Mouse (Mus musculus): ENCODE results near the gene Ap3s2. TPM values are rescaled to one million over a fixed set of nuclear protein-coding genes. Genes with fewer than 3 reads are reported as not detected.

Gene Ap3s2
- polyA plus RNA-seq (2016; fragmentation: Nextera tagmentation; extraction: Ambion mirVana) = 48.2 and 58.7 TPM in 2 replicates

GRCm38 (mm10) chr7:79920344-79920983, at the start of gene Ap3s2:
Ap3s2 (minus strand) TSS chr7:79920649.
- Histone ChIP-seq H3K4me3 (replicated peaks) (peak within 1 kb of the TSS; percentile 85), H3K9me3 (no peaks in the 10 kb centered on the region), H3K27me3 (no peaks in the 10 kb centered on the region), H3K4me1 (peaks cover 7% of the 10 kb centered on the region), H3K9ac (peak within 1 kb of the TSS; percentile 81), H3K27ac (peak within 1 kb of the TSS; percentile 79), H3K4me2 (peak within 1 kb of the TSS; percentile 56), H3K36me3 (replicated peaks) (peaks cover 3% of the 10 kb centered on the region; the same call in 1 of the 2 replicates)
- under 1% methylated on average over 34 of the region's 34 CpGs for WGBS
- ATAC-seq (ENCODE audit: low FRiP score) = peak; percentile 94

- no peak overlapping the region for H3K4me3 ChIP-seq (replicated peaks)
- H3K27ac ChIP-seq = no peak overlapping the region
- H3K4me1 ChIP-seq = no peaks in the 10 kb centered on the region
- H3K4me2 ChIP-seq = no peak overlapping the region
- no peak overlapping the region for H3K9ac ChIP-seq
- H3K36me3 ChIP-seq (replicated peaks) = no peaks in the 10 kb centered on the region
- no peaks in the 10 kb centered on the region for H3K9me3 ChIP-seq
- no peaks in the 10 kb centered on the region for H3K27me3 ChIP-seq
- 87% methylated on average over 6 of the region's 6 CpGs for WGBS
- ATAC-seq (ENCODE audit: low FRiP score) = no peak
Measured at GRCm38 (mm10) chr7:79968326-79968725, 47.9 kb upstream of the Ap3s2 start.

- no peak for ATAC-seq (ENCODE audit: low FRiP score)
- Histone ChIP-seq H3K4me3 (replicated peaks) (no peak overlapping the region), H3K27ac (no peak overlapping the region), H3K36me3 (replicated peaks) (no peaks in the 10 kb centered on the region), H3K27me3 (no peaks in the 10 kb centered on the region), H3K9ac (no peak overlapping the region), H3K4me2 (no peak overlapping the region), H3K4me1 (no peaks in the 10 kb centered on the region), H3K9me3 (no peaks in the 10 kb centered on the region)
- WGBS = 55% methylated on average over 1 of the region's 1 CpGs
Measured at GRCm38 (mm10) chr7:79961600-79961999, 41.2 kb upstream of the Ap3s2 start.

GRCm38 (mm10) chr7:79956131-79956530, 35.7 kb upstream of the Ap3s2 start:
- Histone ChIP-seq H3K4me3 (replicated peaks) (no peak overlapping the region), H3K9ac (no peak overlapping the region), H3K4me2 (no peak overlapping the region), H3K27ac (no peak overlapping the region), H3K4me1 (no peaks in the 10 kb centered on the region), H3K36me3 (replicated peaks) (no peaks in the 10 kb centered on the region), H3K27me3 (no peaks in the 10 kb centered on the region), H3K9me3 (no peaks in the 10 kb centered on the region)
- ATAC-seq (ENCODE audit: low FRiP score) = no peak
- WGBS = 80% methylated on average over 1 of the region's 1 CpGs

GRCm38 (mm10) chr7:79954890-79955289, 34.4 kb upstream of the Ap3s2 start:
- Histone ChIP-seq H3K4me2 (no peak overlapping the region), H3K27me3 (no peaks in the 10 kb centered on the region), H3K36me3 (replicated peaks) (no peaks in the 10 kb centered on the region), H3K9me3 (no peaks in the 10 kb centered on the region), H3K4me1 (no peaks in the 10 kb centered on the region), H3K9ac (no peak overlapping the region), H3K27ac (no peak overlapping the region), H3K4me3 (replicated peaks) (no peak overlapping the region)
- ATAC-seq (ENCODE audit: low FRiP score) = no peak
- WGBS = 100% methylated on average over 1 of the region's 1 CpGs

GRCm38 (mm10) chr7:79951038-79951437, 30.6 kb upstream of the Ap3s2 start:
- Histone ChIP-seq H3K9ac (no peak overlapping the region), H3K4me3 (replicated peaks) (no peak overlapping the region), H3K4me1 (no peaks in the 10 kb centered on the region), H3K27ac (no peak overlapping the region), H3K36me3 (replicated peaks) (no peaks in the 10 kb centered on the region), H3K4me2 (no peak overlapping the region), H3K9me3 (no peaks in the 10 kb centered on the region), H3K27me3 (no peaks in the 10 kb centered on the region)
- 76% methylated on average over 3 of the region's 3 CpGs for whole genome bisulfite sequencing
- no peak for ATAC-seq (ENCODE audit: low FRiP score)

- ATAC-seq (ENCODE audit: low FRiP score) = no peak
- Histone ChIP-seq H3K4me3 (replicated peaks) (no peak overlapping the region), H3K27me3 (no peaks in the 10 kb centered on the region), H3K36me3 (replicated peaks) (no peaks in the 10 kb centered on the region), H3K4me2 (no peak overlapping the region), H3K9me3 (no peaks in the 10 kb centered on the region), H3K4me1 (no peaks in the 10 kb centered on the region), H3K27ac (no peak overlapping the region), H3K9ac (no peak overlapping the region)
- 87% methylated on average over 6 of the region's 6 CpGs for WGBS
Measured at GRCm38 (mm10) chr7:79950236-79950635, 29.8 kb upstream of the Ap3s2 start.

- ATAC-seq (ENCODE audit: low FRiP score) = no peak
- Histone ChIP-seq H3K27ac (no peak overlapping the region), H3K4me1 (peaks cover 14% of the 10 kb centered on the region), H3K9me3 (no peaks in the 10 kb centered on the region), H3K36me3 (replicated peaks) (no peaks in the 10 kb centered on the region), H3K4me2 (peak overlapping the region; percentile 68), H3K27me3 (peaks cover 6% of the 10 kb centered on the region), H3K4me3 (replicated peaks) (peak overlapping the region; percentile 46), H3K9ac (peak overlapping the region; percentile 64)
- WGBS = 10% methylated on average over 19 of the region's 19 CpGs
Measured at GRCm38 (mm10) chr7:79935511-79936205, 15.2 kb upstream of the Ap3s2 start.

- Histone ChIP-seq H3K9me3 (no peaks in the 10 kb centered on the region), H3K27ac (no peak within 1 kb of the TSS), H3K4me2 (peak within 1 kb of the TSS; percentile 68), H3K9ac (peak within 1 kb of the TSS; percentile 64), H3K4me1 (peaks cover 14% of the 10 kb centered on the region), H3K27me3 (peaks cover 6% of the 10 kb centered on the region), H3K4me3 (replicated peaks) (peak within 1 kb of the TSS; percentile 46), H3K36me3 (replicated peaks) (no peaks in the 10 kb centered on the region)
- peak; percentile 72 for ATAC-seq (ENCODE audit: low FRiP score)
- under 1% methylated on average over 32 of the region's 32 CpGs for WGBS
Measured at GRCm38 (mm10) chr7:79934862-79935510, 14.5 kb upstream of the Ap3s2 start, which contains the start of gene Arpin. Arpin (minus strand) TSS chr7:79935359.

GRCm38 (mm10) chr7:79934461-79934860, 14.0 kb upstream of the Ap3s2 start:
- Histone ChIP-seq H3K4me1 (peaks cover 14% of the 10 kb centered on the region), H3K36me3 (replicated peaks) (no peaks in the 10 kb centered on the region), H3K9me3 (no peaks in the 10 kb centered on the region), H3K27me3 (peaks cover 6% of the 10 kb centered on the region), H3K27ac (no peak overlapping the region), H3K4me2 (peak overlapping the region; percentile 68), H3K9ac (peak overlapping the region; percentile 64), H3K4me3 (replicated peaks) (peak overlapping the region; percentile 46)
- ATAC-seq (ENCODE audit: low FRiP score) = no peak; the same call in 1 of the 2 replicates
- whole genome bisulfite sequencing = 53% methylated on average over 5 of the region's 5 CpGs

- ATAC-seq (ENCODE audit: low FRiP score) = no peak
- Histone ChIP-seq H3K4me2 (no peak overlapping the region), H3K27ac (no peak overlapping the region), H3K27me3 (no peaks in the 10 kb centered on the region), H3K9me3 (no peaks in the 10 kb centered on the region), H3K36me3 (replicated peaks) (peaks cover 23% of the 10 kb centered on the region), H3K4me1 (no peaks in the 10 kb centered on the region), H3K9ac (no peak overlapping the region), H3K4me3 (replicated peaks) (no peak overlapping the region)
- WGBS = 74% methylated on average over 2 of the region's 2 CpGs
Measured at GRCm38 (mm10) chr7:79928516-79929052, 8.1 kb upstream of the Ap3s2 start.

GRCm38 (mm10) chr7:79914556-79914955, 5.9 kb downstream of the Ap3s2 start:
- WGBS = 80% methylated on average over 3 of the region's 3 CpGs
- ATAC-seq (ENCODE audit: low FRiP score) = no peak

More at GRCm38 (mm10) chr7:79914556-79914955, 5.9 kb downstream of the Ap3s2 start:
- Histone ChIP-seq H3K4me1 (peaks cover 2% of the 10 kb centered on the region), H3K4me3 (replicated peaks) (no peak overlapping the region), H3K27ac (no peak overlapping the region), H3K36me3 (replicated peaks) (peaks cover 43% of the 10 kb centered on the region), H3K9ac (no peak overlapping the region), H3K27me3 (no peaks in the 10 kb centered on the region), H3K9me3 (no peaks in the 10 kb centered on the region), H3K4me2 (no peak overlapping the region)

All from forebrain, embryonic 12.5 days (tissue).